Mouse (Mus musculus): ENCODE measurements at regions not wholly inside any gene's neighbourhood (a gene's known extent, or its start where the extent isn't known, plus 50 kb on each side); places are given as distances from the start of the nearest gene placed in this dataset.
"Not testable (repeated sequence)": the region's sequence is repeated elsewhere in the genome, so short reads cannot be mapped to it uniquely, and the experiment has no call there.

- TF ChIP-seq CTCF (IDR thresholded peaks at IDR 0.05; ENCODE audit: low read depth, low read length); POLR2A (IDR thresholded peaks at IDR 0.05; ENCODE audit: insufficient read depth, low read length); EP300 (IDR thresholded peaks at IDR 0.05; ENCODE audit: insufficient read depth, low read depth, low read length): not testable (repeated sequence)
These were observed 101.2 kb downstream of the Raet1d start for GRCm38 (mm10) chr10:22461480-22462050.
